Mouse (Mus musculus): ENCODE measurements around the gene Polr3h. TPM values are rescaled to one million over a fixed set of nuclear protein-coding genes. Genes with fewer than 3 reads are reported as not detected.
"Not testable (repeated sequence)": the region's sequence is repeated elsewhere in the genome, so short reads cannot be mapped to it uniquely, and the experiment has no call there.

The Polr3h gene
- polyA plus RNA-seq, 1 experiment from 2014 or later: 84.1 TPM

- DNase-seq (ENCODE audit: low spot score): peak; percentile 74
Measured at GRCm38 (mm10) chr15:81917621-81918463, 8.2 kb downstream of the Polr3h start.

- DNase-seq (ENCODE audit: low spot score): no peak
Measured at GRCm38 (mm10) chr15:81917201-81917600, 8.8 kb downstream of the Polr3h start.

DNA sequence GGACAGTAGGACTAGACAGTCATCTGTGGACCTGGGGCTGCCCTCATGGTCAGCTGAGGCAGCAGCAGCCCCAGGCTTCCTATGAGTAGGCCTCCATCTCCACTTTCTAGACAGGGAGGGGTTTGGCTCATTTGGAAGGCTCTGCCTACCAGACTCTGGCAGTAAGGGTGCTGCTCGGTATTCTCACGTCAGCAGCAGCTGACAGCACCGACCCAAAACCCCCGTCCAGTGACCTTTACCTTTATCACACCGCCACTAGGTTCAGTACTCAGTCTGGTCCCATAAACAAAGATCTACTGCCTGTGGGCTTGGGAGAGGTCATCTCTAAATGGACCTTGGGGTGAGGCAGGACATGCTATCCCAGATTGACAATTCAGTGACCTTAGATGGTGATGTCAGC lies 10.4 kb downstream of the Polr3h start:
- no peak for DNase-seq (ENCODE audit: low spot score)

DNA sequence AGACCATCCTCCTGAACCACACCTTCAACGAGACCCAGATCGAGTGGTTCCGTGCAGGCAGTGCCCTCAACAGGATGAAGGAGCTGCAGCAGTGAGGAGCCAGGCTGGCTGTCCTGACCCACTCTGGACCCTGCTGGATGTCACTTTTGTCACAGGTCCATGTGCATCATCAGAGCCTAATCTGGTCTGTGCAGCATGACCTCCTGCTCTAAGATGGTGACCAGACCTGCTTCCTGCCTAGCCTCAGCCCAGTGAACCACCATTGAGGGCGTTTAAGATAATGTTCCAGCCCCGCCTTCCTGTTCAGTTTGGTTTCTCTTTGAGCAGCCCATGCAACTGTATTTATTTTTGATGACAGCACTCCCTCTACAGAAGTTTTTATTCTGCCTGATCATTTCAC lies 11.4 kb downstream of the Polr3h start:
- no peak for DNase-seq (ENCODE audit: low spot score)

GRCm38 (mm10) chr15:81912498-81912897 lies 13.5 kb downstream of the Polr3h start:
- no peak for DNase-seq (ENCODE audit: low spot score)

DNA sequence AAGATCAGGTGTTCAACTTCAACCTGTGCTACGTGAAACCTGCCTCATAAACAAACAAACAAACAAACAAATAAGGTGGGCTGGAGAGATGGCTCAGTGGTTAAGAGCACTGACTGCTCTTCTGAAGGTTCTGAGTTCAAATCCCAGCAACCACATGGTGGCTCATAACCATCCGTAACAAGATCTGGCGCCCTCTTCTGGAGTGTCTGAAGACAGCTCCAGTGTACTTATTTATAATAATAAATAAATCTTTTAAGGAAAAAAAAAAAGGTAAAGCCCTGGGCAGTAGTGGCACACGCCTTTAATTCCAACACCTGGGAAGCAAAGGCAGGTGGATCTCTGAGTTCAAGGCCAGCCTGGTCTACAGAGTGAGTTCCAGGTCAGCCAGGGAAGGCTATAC lies 17.3 kb downstream of the Polr3h start:
- not testable (repeated sequence) for DNase-seq (ENCODE audit: low spot score)

DNA sequence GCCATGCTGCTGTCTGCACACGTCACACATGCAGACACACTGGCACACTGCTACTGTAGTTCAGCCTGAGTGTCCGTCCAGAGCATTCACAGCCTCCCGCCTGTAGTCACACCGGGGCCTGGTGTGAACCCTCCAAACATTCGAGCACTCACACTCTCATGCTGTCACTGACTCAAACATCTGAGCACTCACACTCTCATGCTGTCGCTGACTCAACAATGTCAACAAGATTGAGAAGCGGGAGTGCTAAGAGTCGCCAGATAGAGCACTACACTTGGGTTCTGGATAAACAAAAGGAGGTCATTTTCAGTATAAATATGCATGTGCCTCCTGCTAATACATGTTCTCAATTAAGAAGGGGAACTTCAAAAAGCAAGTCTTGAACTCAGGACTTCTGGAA lies 18.1 kb downstream of the Polr3h start:
- no peak for DNase-seq (ENCODE audit: low spot score)

GRCm38 (mm10) chr15:81904939-81905338 lies 21.1 kb downstream of the Polr3h start:
- peak; percentile 67 for DNase-seq (ENCODE audit: low spot score)

DNA sequence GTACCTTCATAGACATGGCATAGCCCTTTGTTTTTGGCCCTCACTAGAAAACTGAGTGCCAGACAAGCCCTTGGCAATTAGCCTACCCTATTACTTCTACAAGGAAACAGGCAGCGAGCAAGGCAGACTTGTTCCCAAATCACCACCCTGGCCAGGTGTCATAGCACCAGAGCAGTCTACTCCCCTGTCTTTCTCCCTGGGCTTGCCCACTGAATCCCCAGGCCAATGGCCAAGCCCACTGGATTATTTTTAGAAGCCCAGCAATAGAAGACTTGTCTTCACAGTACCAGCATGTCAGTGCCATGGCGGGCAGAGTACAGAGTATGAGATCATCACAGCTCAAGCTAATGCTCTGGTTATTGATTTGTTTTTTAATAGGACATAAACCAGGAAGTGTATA lies 27.3 kb downstream of the Polr3h start:
- DNase-seq (ENCODE audit: low spot score): no peak

GRCm38 (mm10) chr15:81897607-81898285 lies 28.3 kb downstream of the Polr3h start:
- DNase-seq (ENCODE audit: low spot score): no peak

- no peak for DNase-seq (ENCODE audit: low spot score)
Measured at GRCm38 (mm10) chr15:81896407-81896806, 29.6 kb downstream of the Polr3h start.

DNA sequence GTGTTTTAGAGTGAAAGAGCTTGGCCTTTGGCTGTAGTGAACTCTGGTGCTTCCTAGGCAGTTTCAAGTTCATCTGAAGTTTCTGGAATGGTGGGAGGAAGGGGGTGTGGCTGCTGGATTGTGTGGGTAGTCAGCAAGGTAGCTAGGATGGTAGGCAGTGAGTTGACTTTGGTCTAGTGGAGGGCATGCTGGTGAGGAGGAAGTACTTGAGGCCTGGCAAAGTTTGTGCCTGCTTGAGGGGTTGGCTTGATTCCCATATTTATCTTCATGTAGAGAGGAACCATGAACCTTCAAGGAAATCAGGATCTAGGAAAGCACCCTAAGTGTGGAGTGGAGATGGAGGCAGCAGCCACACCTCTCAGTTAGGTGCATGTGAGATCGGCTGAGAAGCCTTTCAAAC lies 32.0 kb downstream of the Polr3h start:
- DNase-seq (ENCODE audit: low spot score): no peak

- no peak for DNase-seq (ENCODE audit: low spot score)
Measured at GRCm38 (mm10) chr15:81891822-81892580, 34.0 kb downstream of the Polr3h start.

- DNase-seq (ENCODE audit: low spot score): no peak
Measured at GRCm38 (mm10) chr15:81891140-81891802, 34.8 kb downstream of the Polr3h start.

DNA sequence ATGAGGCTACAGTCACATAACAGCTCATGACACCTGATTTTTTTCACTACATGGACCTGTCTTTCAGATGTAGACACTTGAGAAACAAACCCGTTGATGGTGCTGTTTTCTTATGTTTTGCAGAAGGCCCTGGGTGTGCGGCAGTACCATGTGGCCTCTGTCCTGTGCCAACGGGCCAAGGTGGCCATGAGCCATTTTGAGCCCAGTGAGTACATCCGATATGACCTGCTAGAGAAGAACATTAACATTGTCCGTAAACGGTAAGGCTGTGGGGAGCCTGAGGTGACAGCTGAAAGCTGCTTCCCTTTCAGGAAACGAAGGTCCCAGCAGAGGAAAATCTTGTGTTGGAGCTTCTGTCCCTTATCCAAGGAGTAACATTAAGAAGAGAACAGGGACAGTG lies 36.9 kb downstream of the Polr3h start:
- no peak for DNase-seq (ENCODE audit: low spot score)

DNA sequence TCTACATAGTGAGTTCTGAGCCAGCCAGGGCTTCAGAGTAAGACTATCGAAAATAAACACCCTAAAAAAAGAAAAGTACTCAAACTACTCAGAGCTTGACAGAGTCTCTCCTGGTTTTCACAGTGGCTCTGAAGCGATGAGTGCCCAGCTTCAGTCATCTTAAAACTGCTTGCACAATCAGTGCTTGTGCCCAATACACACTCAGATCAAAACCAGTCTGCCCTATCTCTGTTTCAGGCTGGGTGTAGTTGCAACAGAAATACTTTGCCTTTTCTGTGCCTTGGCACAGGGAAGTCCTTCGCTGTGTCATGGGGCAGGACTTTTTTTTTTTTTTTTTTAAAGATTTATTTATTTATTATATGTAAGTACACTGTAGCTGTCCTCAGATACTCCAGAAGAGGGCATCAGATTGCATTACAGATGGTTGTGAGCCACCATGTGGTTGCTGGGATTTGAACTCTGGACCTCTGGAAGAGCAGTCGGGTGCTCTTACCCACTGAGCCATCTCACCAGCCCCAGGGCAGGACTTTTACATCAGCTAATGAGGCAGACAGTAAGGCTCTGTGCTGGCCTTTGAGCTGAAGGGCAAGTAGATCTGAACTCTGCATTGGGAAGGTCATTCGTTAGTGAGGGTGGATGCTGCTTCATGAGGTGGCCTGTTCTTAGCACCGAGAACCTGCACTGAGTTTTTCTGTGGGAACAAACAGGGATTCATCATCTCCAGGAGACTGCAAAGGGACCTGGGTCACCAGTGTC lies 39.1 kb downstream of the Polr3h start:
- no peak for DNase-seq (ENCODE audit: low spot score)

GRCm38 (mm10) chr15:81885418-81885934 lies 40.6 kb downstream of the Polr3h start:
- no peak for DNase-seq (ENCODE audit: low spot score)

GRCm38 (mm10) chr15:81882348-81882747 lies 43.7 kb downstream of the Polr3h start:
- DNase-seq (ENCODE audit: low spot score): no peak

GRCm38 (mm10) chr15:81879531-81880401 lies 46.3 kb downstream of the Polr3h start:
- DNase-seq (ENCODE audit: low spot score): no peak

Data from thymus, postnatal 0 days (tissue).